Mouse (Mus musculus): ENCODE results near the gene Apba2. TPM values are rescaled to one million over a fixed set of nuclear protein-coding genes. Genes with fewer than 3 reads are reported as not detected.

Gene Apba2
- polyA plus RNA-seq, 1 experiment from 2014 or later, result not detected

DNA sequence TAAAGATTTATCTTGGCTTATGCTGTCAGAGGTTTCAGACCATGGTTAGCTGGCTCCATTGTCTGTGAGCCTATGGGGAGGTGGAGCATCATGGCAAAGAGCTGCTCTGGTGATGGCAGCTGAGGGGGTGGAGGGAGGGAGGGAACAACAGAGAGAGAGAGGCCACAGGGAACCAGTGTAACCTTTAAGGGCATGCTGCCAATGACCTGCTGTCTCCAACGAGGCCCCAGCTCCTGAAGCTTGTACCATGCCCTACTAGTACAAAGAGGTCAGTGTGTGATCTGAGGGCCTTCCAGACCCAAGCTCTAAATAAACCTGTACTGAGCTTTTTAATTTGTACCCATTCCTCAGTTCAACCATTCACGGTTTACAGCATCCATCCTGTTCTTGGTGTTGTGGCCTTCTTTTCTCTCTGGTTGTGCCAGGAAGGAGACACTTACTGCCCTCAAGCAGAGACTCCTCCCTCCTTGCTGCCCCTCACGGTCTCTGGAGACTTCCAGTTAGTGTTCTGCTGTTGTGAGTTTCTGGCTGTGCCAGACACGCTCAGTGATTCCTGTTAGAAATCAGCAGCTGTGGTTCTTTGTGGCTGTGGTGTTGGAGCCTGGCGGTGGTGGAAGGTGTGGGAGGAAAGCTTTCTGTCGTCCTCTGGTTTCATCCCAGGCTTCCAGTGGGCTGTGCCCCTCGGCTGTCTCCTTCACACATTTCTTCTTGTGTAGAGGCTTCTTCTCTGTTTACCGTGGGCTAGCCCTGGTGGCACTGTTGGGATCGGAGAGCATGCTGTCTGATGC, 60.4 kb downstream of the Apba2 start:
- WGBS (ENCODE audit: missing documents), result 75% methylated on average over 9 of the region's 9 CpGs
- Histone ChIP-seq H3K27ac (no peak overlapping the region), H3K4me3 (ENCODE audit: inconsistent target) (no peak overlapping the region), H3K79me2 (ENCODE audit: inconsistent target) (no peaks in the 10 kb centered on the region), H3K36me3 (ENCODE audit: inconsistent target) (no peaks in the 10 kb centered on the region)

DNA sequence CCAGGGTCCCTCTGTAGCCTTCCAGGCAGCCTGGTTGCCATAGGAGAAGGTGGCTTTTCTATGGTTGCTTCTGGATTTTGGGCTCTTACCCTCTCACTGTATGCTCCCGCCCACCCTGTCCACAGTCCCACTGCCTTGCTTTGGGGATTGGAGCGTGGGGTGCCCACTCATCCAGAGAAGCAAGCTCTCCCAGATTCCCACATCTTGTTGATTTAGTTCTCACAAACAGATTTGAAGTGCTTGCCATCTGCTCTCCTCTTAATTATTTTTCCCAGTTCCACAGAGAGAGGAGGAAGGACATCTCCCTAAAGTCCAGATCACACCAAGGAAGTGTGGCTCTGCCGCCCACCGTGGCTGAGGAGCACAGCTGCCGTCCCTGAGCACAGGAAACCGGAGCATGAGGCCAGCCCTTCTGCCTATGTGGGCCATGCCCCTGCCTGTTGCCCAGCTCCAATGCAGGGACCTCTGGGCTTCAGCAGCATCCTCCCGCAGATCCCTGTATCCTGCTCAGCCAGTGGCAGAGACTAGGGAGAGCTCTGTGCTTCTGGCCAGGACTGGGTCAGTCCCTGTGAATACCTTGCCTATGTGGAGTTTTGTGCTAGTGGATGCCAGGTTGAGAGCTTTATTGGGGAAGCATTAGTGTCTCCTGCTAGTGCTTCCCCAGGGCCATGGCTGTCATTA, 63.5 kb downstream of the Apba2 start:
- Histone ChIP-seq H3K27ac (no peak overlapping the region), H3K4me3 (ENCODE audit: inconsistent target) (no peak overlapping the region), H3K36me3 (ENCODE audit: inconsistent target) (no peaks in the 10 kb centered on the region), H3K79me2 (ENCODE audit: inconsistent target) (no peaks in the 10 kb centered on the region)
- WGBS (ENCODE audit: missing documents), result 71% methylated on average over 7 of the region's 7 CpGs

DNA sequence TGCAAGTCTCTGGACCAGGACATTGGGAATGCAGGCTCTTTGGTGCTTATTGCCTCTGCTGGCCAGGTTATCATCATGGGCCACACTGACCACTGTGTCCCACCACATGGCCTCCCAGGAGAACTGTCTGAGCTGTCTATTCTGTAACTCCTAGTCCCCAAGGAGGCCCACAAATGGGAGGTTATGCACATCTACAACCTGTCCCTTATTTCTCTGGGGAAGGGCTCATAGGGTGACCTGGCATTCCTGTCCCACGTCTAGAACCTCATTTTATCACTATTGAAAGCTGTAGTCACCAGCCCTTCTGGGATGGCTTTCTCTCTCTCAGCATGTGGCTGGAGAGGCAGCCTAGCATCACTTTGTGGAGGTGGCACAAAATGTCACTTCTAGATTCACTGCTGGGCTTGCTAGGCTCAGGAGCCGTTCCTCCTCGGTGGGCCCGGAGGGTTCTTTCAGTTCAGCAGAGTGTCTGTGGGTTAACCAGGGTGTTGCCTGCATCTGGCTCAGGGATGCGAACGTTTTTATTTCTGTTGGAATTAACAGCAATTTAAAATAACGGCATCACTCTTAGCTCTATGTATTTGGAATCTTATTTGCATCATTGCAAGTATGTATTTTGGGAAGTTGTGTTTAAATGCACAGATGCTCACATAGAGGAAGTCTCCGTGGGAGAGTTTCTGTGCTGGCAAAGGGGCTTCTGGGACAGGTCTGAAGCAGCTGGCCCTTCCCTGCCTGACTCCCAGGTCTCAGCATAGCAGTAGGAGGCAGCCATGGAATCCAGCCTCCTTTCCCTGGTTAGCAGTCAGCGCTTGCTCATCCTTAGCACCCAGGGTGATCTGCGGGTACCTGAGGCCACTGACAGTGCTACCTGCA, 65.1 kb downstream of the Apba2 start:
- no peaks in the 10 kb centered on the region for H3K79me2 ChIP-seq (ENCODE audit: inconsistent target)
- H3K27ac ChIP-seq, result no peak overlapping the region
- 87% methylated on average over 10 of the region's 10 CpGs for WGBS (ENCODE audit: missing documents)
- no peaks in the 10 kb centered on the region for H3K36me3 ChIP-seq (ENCODE audit: inconsistent target)
- no peak overlapping the region for H3K4me3 ChIP-seq (ENCODE audit: inconsistent target)

DNA sequence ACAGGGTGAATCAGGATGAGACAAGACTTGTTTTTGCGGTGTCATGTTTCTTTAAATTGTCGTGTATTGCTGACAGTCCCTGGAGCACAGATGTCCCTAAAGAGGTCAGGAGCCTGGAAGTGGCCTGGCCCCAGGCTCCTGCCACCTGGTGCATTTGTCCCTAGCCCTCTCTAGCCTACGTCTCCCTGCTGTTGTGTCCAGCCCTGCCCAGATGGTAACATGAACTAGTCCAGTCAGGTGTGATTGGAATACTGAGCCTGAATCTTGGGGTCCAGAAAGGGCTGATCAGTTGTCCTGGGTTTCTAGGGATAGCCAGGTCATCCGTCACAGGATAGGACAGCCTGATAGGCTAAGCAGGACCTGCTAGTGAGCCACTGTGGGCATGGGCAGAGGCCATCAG, 67.2 kb downstream of the Apba2 start:
- H3K4me3 ChIP-seq (ENCODE audit: inconsistent target), result no peak overlapping the region
- no peaks in the 10 kb centered on the region for H3K79me2 ChIP-seq (ENCODE audit: inconsistent target)
- H3K36me3 ChIP-seq (ENCODE audit: inconsistent target), result no peaks in the 10 kb centered on the region
- WGBS (ENCODE audit: missing documents), result 84% methylated on average over 4 of the region's 4 CpGs
- H3K27ac ChIP-seq, result no peak overlapping the region

DNA sequence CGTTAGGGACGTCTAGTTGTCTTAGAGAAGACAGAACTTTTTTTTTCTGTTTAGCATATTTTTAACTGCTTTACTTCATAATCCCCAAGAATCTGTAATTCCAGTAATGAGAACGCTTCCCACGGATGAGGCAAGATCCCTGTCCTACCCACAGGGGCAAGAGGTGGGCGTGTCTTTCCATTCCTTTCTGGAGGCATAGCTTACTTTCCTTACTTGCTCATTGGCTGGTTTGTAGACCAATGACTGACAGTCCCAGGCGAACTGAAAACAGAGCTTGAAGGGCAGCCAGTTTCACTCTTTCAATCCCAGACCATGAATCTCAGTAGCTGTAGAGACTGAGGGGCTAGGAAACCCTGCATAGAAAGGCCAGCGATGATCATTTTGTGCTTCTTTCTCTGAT, 68.2 kb downstream of the Apba2 start:
- Histone ChIP-seq H3K79me2 (ENCODE audit: inconsistent target) (no peaks in the 10 kb centered on the region), H3K4me3 (ENCODE audit: inconsistent target) (no peak overlapping the region), H3K27ac (no peak overlapping the region), H3K36me3 (ENCODE audit: inconsistent target) (no peaks in the 10 kb centered on the region)
- 54% methylated on average over 7 of the region's 7 CpGs for WGBS (ENCODE audit: missing documents)

DNA sequence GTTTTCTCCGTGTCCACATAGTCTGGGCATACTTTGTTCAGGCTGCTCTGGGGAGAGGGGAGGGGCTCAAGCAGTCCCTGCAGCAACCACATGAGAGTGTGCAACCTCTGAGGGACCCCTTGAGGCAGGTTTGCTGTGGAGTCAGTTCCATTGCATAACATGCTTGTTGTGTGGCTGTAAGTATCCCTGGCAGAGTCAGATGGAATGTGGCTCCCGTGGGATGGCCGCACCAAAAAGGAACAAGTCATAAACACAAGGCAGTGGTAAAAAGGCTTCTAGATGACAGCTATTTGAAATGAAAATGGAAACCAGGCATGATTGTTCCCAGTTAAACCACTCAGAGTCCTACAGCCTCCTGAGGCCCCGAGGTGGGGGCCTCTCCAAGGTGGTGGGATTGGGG, 69.4 kb downstream of the Apba2 start:
- Histone ChIP-seq H3K27ac (no peak overlapping the region), H3K36me3 (ENCODE audit: inconsistent target) (no peaks in the 10 kb centered on the region), H3K4me3 (ENCODE audit: inconsistent target) (no peak overlapping the region), H3K79me2 (ENCODE audit: inconsistent target) (no peaks in the 10 kb centered on the region)
- WGBS (ENCODE audit: missing documents), result 87% methylated on average over 4 of the region's 4 CpGs

DNA sequence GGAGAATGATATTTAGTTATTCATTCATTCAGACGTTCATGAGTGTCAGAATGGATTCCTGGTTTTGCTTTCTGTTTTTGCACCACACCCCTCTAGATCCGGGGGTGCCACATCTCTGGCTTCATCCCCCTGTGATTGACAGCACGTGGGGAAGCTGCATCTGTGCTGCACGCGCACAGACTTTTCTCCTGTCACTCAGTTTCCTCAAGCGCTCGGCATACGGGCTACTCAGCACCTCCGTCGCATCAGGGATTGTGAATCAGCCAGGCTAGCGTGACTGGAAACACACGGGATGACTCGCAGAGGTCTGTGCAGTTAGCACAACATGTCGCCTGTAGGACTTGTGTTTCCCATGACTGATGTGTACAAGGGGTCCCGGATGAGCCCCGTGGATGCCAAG, 72.6 kb downstream of the Apba2 start:
- H3K36me3 ChIP-seq (ENCODE audit: inconsistent target), result no peaks in the 10 kb centered on the region
- no peak overlapping the region for H3K4me3 ChIP-seq (ENCODE audit: inconsistent target)
- WGBS (ENCODE audit: missing documents), result 79% methylated on average over 16 of the region's 16 CpGs
- no peaks in the 10 kb centered on the region for H3K79me2 ChIP-seq (ENCODE audit: inconsistent target)
- H3K27ac ChIP-seq, result no peak overlapping the region

DNA sequence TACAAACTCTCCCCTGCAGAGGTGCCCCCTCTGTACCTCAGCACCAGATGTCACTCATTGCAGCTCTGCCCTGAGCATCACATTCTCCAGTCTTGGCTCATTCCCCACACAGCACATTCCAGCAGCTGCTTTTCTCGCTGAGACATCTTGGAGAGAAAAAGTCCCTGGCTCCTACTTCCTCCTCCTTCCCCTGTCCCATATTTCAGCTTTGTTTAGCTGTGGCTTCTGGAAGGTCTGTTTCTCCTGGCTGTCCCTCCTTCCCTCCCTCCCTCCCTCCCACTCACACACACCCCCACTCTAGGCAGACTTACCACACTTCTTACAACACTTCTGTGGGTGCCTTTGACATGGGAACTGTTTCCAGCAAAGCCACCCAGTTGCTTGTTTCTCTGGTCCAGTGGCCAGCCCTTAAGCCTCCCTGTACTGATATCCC, 75.0 kb downstream of the Apba2 start:
- no peak overlapping the region for H3K4me3 ChIP-seq (ENCODE audit: inconsistent target)
- H3K36me3 ChIP-seq (ENCODE audit: inconsistent target), result no peaks in the 10 kb centered on the region
- H3K79me2 ChIP-seq (ENCODE audit: inconsistent target), result no peaks in the 10 kb centered on the region
- 50% methylated on average over 1 of the region's 1 CpGs for WGBS (ENCODE audit: missing documents)
- H3K27ac ChIP-seq, result no peak overlapping the region

DNA sequence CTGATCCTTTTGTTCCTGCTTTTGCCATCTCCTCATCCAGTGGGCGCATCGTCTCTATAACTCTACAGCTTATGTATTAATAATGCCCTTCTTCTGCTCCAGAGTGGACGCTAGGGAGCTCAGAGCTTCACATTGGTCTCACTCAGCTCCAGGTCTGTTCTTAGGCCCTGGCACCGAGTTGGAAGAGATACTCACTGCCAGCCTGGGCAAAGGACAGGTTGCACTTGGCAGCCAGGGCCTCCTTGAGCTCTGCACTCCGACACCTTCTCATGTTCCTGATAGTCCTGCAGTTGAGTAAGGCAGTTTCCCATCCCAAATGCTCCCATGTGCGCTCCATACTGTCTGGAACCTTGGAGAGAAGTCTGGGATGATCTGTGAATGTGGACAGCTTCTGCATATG, 76.7 kb downstream of the Apba2 start:
- WGBS (ENCODE audit: missing documents), result 83% methylated on average over 6 of the region's 6 CpGs
- Histone ChIP-seq H3K36me3 (ENCODE audit: inconsistent target) (no peaks in the 10 kb centered on the region), H3K79me2 (ENCODE audit: inconsistent target) (no peaks in the 10 kb centered on the region), H3K27ac (no peak overlapping the region), H3K4me3 (ENCODE audit: inconsistent target) (no peak overlapping the region)

DNA sequence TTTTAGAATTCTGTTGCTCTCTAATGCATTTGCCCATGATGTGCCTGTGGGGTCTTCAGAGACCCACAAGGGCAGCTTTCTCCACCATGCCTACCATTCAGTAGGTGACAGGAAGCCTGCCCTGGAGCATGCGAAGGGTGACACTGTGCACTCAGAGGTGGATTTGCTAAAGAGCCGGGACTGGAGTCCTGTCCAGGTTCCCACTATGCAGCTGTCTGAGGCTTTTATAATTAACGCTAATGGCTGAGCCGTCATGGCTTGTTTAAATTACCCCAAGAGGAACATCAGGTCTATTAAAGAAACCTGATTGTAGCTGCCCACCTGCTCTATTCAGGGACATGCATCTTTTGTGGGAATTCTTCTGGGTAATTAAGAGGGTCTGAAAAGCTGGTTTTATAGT, 78.4 kb downstream of the Apba2 start:
- Histone ChIP-seq H3K27ac (no peak overlapping the region), H3K36me3 (ENCODE audit: inconsistent target) (no peaks in the 10 kb centered on the region), H3K79me2 (ENCODE audit: inconsistent target) (no peaks in the 10 kb centered on the region), H3K4me3 (ENCODE audit: inconsistent target) (no peak overlapping the region)
- WGBS (ENCODE audit: missing documents), result 80% methylated on average over 4 of the region's 4 CpGs

DNA sequence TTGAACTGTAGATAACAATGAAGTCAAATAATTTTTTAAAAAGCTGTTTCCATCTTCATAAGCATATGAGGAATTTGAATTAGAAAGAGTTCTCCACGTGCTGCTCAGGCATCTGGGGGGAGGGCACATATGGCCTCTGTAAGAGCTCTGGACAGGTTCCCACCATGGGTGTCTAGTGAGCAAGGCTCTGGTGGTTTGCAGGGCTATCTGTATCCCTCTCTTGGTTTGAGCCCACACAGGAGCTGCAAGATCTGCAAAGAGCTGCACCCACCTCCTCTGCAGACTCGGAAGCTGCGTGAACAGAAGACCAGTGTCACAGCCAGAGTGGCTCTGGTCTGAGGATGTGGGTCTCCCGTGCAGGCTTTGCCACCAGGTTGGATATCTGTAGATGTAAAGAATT, 78.8 kb downstream of the Apba2 start:
- no peak overlapping the region for H3K4me3 ChIP-seq (ENCODE audit: inconsistent target)

DNA sequence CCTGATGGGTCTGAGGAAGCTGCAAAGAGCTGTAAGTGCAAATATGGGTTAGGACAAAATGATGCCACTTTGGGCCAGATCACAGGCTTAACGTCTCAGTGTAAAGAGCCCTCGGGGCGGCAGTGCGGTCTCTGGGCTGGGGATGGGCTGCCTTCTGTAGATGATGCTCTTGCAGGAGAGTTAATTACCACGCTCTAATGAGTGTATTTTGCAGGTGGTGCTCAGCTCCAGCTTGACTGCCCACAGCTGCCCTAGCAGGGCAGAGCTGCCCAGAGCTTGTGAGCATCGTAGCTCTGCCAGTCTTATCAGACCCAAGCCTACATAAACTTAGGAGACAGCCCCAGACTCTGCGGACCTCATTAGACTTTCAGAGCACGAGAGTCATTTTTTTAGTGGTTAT, 80.9 kb downstream of the Apba2 start:
- H3K4me3 ChIP-seq (ENCODE audit: inconsistent target), result no peak overlapping the region
- WGBS (ENCODE audit: missing documents), result 82% methylated on average over 8 of the region's 8 CpGs
- H3K79me2 ChIP-seq (ENCODE audit: inconsistent target), result no peaks in the 10 kb centered on the region
- H3K36me3 ChIP-seq (ENCODE audit: inconsistent target), result no peaks in the 10 kb centered on the region
- H3K27ac ChIP-seq, result no peak overlapping the region

More for the DNA sequence above, 78.8 kb downstream of the Apba2 start:
- Histone ChIP-seq H3K36me3 (ENCODE audit: inconsistent target) (no peaks in the 10 kb centered on the region), H3K79me2 (ENCODE audit: inconsistent target) (no peaks in the 10 kb centered on the region), H3K27ac (no peak overlapping the region)
- 70% methylated on average over 4 of the region's 4 CpGs for WGBS (ENCODE audit: missing documents)

DNA sequence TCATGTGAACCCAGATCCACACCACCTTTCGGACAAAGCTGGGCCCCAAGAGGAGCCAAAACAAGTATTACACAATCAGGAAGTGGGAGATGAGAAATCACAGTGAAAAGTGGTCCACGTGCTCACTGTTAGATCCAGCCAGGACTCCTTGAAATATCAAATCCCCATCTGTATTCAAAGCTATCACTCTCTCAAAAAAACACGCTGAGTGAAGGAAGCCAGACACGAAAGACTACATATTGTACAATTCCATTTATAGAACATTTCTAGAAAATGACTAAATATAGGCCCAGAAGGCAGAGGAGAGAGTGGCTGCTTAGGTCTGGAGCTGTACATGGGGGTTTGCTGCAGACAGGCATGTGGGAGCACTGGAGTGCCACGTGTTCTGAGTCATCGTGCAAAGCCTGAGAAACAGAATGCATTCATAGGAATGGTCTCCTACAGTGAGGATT, 82.2 kb downstream of the Apba2 start:
- 85% methylated on average over 6 of the region's 6 CpGs for WGBS (ENCODE audit: missing documents)
- Histone ChIP-seq H3K36me3 (ENCODE audit: inconsistent target) (no peaks in the 10 kb centered on the region), H3K4me3 (ENCODE audit: inconsistent target) (no peak overlapping the region), H3K79me2 (ENCODE audit: inconsistent target) (no peaks in the 10 kb centered on the region), H3K27ac (no peak overlapping the region)

DNA sequence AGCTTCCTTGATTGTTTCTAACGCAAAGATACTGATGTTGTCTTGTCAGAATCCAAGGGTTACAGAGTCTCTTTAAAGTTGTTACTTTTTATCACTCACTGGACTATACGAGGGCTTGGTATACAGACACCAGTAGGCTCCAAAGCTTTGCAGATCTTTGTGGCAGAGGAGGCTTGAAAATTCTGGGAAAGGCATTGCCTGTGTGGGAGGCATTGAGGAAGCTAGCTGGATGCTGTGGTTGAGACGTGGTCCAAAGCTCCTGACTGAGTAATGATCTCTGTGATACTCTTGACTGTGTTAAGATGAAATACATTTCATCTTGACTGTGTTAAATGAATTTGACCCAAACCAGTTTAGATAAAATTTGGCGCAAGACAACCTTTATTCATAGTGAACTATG, 84.6 kb downstream of the Apba2 start:
- Histone ChIP-seq H3K4me3 (ENCODE audit: inconsistent target) (no peak overlapping the region), H3K79me2 (ENCODE audit: inconsistent target) (no peaks in the 10 kb centered on the region), H3K36me3 (ENCODE audit: inconsistent target) (no peaks in the 10 kb centered on the region), H3K27ac (no peak overlapping the region)
- 82% methylated on average over 4 of the region's 4 CpGs for WGBS (ENCODE audit: missing documents)

DNA sequence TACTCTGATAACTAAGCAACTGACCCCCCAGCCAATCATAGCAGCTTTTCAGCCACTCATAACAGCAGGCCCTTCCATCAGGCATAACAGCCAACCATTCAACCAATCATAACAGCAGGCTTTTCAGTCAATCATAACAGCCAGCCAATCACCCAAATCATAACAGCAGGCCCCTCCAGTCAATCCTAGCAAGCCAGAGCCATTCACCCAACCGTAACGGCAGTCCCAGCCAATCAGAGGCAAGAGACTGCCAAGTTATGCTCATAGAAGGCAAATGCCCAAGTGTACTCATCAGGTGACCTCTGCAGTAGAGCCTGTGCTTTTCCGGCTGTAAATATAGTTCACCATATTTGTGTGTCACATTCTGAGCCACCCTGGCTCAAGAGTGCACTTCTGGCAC, 85.1 kb downstream of the Apba2 start:
- 95% methylated on average over 3 of the region's 3 CpGs for WGBS (ENCODE audit: missing documents)

More for the DNA sequence above, 85.1 kb downstream of the Apba2 start:
- Histone ChIP-seq H3K79me2 (ENCODE audit: inconsistent target) (no peaks in the 10 kb centered on the region), H3K4me3 (ENCODE audit: inconsistent target) (no peak overlapping the region), H3K36me3 (ENCODE audit: inconsistent target) (no peaks in the 10 kb centered on the region), H3K27ac (no peak overlapping the region)

All from macrophage (primary cell).